Mouse (Mus musculus) MEL-GATA-1-ER (cell line): Measurements from ENCODE around the gene Gm20532.

Experiments used
- DNase-seq: peaks from one replicate; pipeline ENCODE4 v3.0.0-alpha.2; 2012; ENCODE audit warnings: low read depth; ENCODE audit errors: extremely low read depth

Gm20532 gene

GRCm38 (mm10) chr2:26594934-26595724 is 8.7 kb downstream of the Gm20532 start:
- DNase-seq, result no peak

GRCm38 (mm10) chr2:26595725-26596435 is 9.4 kb downstream of the Gm20532 start:
- no peak for DNase-seq

- DNase-seq, result no peak
Measured at GRCm38 (mm10) chr2:26596898-26597297, 10.5 kb downstream of the Gm20532 start.

- no peak for DNase-seq
Measured at GRCm38 (mm10) chr2:26597810-26598209, 11.4 kb downstream of the Gm20532 start.

GRCm38 (mm10) chr2:26598462-26598861 is 12.0 kb downstream of the Gm20532 start:
- no peak for DNase-seq

GRCm38 (mm10) chr2:26599965-26600364 is 13.5 kb downstream of the Gm20532 start:
- no peak for DNase-seq

GRCm38 (mm10) chr2:26600664-26601063 is 14.2 kb downstream of the Gm20532 start:
- DNase-seq, result no peak

GRCm38 (mm10) chr2:26601595-26601994 is 15.2 kb downstream of the Gm20532 start:
- DNase-seq, result no peak

- DNase-seq, result no peak
Measured at GRCm38 (mm10) chr2:26602631-26603030, 16.2 kb downstream of the Gm20532 start.

- DNase-seq, result no peak
Measured at GRCm38 (mm10) chr2:26603159-26603558, 16.7 kb downstream of the Gm20532 start.

GRCm38 (mm10) chr2:26603720-26604671 is 17.6 kb downstream of the Gm20532 start, which contains the start of gene Agpat2:
Gene Agpat2, minus strand, starts transcription at chr2:26604417.
- peak; percentile 63 for DNase-seq

- DNase-seq, result no peak
Measured at GRCm38 (mm10) chr2:26605331-26605730, 18.9 kb downstream of the Gm20532 start.

GRCm38 (mm10) chr2:26606579-26606978 is 20.1 kb downstream of the Gm20532 start:
- DNase-seq, result no peak

- DNase-seq, result no peak
Measured at GRCm38 (mm10) chr2:26607056-26607910, 20.8 kb downstream of the Gm20532 start.

- DNase-seq, result no peak
Measured at GRCm38 (mm10) chr2:26608781-26609180, 22.3 kb downstream of the Gm20532 start.

- DNase-seq, result no peak
Measured at GRCm38 (mm10) chr2:26609261-26609661, 22.8 kb downstream of the Gm20532 start.

- no peak for DNase-seq
Measured at GRCm38 (mm10) chr2:26610526-26610925, 24.1 kb downstream of the Gm20532 start.

GRCm38 (mm10) chr2:26611054-26611453 is 24.6 kb downstream of the Gm20532 start:
- no peak for DNase-seq

GRCm38 (mm10) chr2:26611896-26612295 is 25.5 kb downstream of the Gm20532 start:
- no peak for DNase-seq

- DNase-seq, result no peak
Measured at GRCm38 (mm10) chr2:26614903-26615302, 28.5 kb downstream of the Gm20532 start.
